Mouse (Mus musculus) liver, postnatal 0 days (tissue): Measurements from ENCODE around the gene Slc26a10.

Experiments
- CTCF ChIP-seq: sonication (generic); IDR thresholded peaks from 2 replicates; pipeline ENCODE4 v1.5.1; 2016; ENCODE audit warnings: antibody characterized with exemption, low read depth
- EP300 ChIP-seq: IDR thresholded peaks from 2 replicates; pipeline ENCODE4 v1.6.1; 2016; ENCODE audit warnings: antibody characterized with exemption, low read depth, mild to moderate bottlenecking

DNA sequence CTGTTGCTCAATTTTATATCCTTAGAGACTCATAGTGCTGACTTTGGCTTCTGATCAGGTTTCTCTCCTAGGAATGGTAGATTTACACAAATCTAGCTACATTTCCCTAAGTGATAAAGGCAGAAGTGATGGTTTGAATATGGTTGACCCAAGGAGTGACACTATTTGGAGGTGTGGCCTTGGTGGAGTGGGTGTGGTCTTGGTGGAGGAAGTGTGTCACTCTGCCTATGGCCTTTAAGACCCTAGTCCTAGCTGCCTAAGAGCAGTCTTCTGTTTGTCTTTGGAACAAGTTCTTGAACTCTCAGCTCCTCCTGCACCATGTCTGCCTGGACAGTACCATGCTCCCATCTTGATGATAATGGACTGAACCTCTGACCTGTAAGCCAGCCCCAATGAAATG is 36.7 kb upstream of the Slc26a10 start:
- TF ChIP-seq CTCF, result no peak
- no peak for TF ChIP-seq EP300
